Mouse (Mus musculus): Measurements from ENCODE around the gene Zbtb20. TPM values are rescaled to one million over a fixed set of nuclear protein-coding genes. Genes with fewer than 3 reads are reported as not detected.

The Zbtb20 gene
- polyA plus RNA-seq, 1 experiment from 2014 or later: 32.5 TPM

DNA sequence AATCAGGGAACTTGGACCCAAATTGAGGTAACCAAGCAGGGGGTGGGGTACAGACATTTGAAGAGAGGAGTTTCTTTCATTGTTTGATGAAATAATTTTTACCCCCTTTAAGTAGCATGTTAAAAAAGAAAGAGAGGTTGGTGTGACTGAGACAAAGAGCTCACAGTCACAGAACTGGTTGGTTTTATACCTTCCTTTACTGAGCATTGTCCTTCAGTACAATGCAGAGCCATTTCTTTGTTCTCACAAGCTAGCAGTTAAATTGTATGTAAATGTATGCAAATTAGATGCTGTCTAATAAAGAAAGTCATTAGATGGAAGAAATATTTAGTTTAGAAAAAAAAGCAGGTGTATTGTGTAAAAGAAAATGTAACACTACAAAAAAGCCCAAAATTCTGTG, 220.4 kb downstream of the Zbtb20 start:
- DNase-seq (ENCODE audit: low spot score): no peak

DNA sequence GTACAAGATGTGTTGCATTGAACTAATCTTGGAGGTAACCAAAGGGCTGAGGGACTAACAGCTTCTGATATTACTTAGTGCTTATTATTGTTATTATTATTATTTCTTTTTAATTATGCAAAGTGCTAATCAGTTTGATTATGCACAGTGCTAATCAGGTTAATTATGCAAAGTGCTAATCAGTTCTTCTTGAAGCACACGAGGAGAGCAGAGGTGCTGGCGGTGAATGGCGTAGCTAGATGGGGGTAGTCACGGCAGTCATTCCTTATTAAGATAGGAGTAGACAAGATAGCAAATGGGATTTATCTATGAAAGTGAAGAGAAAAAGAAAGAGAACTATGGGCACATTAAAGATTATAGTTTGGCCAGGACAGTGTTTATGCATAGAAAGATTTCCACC, 222.5 kb downstream of the Zbtb20 start:
- Histone ChIP-seq H3K27me3 (ENCODE audit: insufficient read depth, poor library complexity, severe bottlenecking) (no peaks in the 10 kb centered on the region), H3K4me1 (no peaks in the 10 kb centered on the region)
- WGBS: 78% methylated on average over 4 of the region's 4 CpGs

More for the DNA sequence above, 220.4 kb downstream of the Zbtb20 start:
- no peaks in the 10 kb centered on the region for H3K9me3 ChIP-seq
- no peaks in the 10 kb centered on the region for H3K4me1 ChIP-seq
- no peaks in the 10 kb centered on the region for H3K27me3 ChIP-seq (ENCODE audit: insufficient read depth, poor library complexity, severe bottlenecking)
- H3K36me3 ChIP-seq: no peaks in the 10 kb centered on the region
- no peak overlapping the region for H3K4me3 ChIP-seq
- no peak overlapping the region for H3K27ac ChIP-seq

DNA sequence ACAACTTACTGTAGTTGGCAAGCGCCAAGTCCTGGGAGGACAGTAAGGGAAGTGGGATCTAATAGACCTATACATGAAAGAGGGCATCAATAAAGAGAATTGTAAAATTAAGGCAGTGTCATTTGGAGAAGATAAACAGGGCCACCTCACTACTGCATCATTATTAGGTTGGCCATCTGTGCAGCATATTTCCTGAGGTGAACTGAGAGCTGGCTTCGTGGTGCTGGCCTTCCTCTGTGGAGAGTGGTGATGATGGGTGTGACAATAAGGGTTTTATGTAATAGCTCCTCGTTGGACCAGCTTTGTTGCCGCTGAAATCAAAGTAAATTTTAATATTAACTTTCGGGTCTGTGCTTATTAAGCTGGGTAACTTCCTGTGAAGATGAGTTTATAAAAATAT, 223.0 kb downstream of the Zbtb20 start:
- DNase-seq (ENCODE audit: low spot score): no peak
- no peaks in the 10 kb centered on the region for H3K27me3 ChIP-seq (ENCODE audit: insufficient read depth, poor library complexity, severe bottlenecking)
- H3K27ac ChIP-seq: no peak overlapping the region
- 79% methylated on average over 5 of the region's 5 CpGs for WGBS
- H3K4me1 ChIP-seq: no peaks in the 10 kb centered on the region
- no peak overlapping the region for H3K4me3 ChIP-seq
- no peaks in the 10 kb centered on the region for H3K36me3 ChIP-seq
- no peaks in the 10 kb centered on the region for H3K9me3 ChIP-seq

More for the DNA sequence above, 222.5 kb downstream of the Zbtb20 start:
- Histone ChIP-seq H3K27ac (no peak overlapping the region), H3K36me3 (no peaks in the 10 kb centered on the region), H3K4me3 (no peak overlapping the region), H3K9me3 (no peaks in the 10 kb centered on the region)
- no peak for DNase-seq (ENCODE audit: low spot score)

DNA sequence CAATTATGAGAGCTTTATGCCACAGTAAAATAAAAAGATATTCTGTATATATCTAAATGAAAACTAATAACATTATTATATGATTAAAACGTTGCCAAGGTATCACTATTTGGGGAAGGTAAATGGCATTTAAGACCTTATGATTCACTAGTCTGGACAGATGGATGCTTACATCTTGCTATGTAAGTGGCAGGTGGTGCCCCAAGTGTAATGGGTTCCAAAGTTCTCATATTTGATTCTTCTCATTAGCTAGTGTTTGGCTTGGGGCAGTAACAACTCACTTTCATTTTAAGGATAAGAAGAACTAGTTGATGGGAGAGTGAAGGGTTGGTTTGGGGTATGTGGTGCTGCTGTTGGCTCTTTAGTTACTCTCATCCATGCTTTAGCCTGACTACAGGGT, 235.6 kb downstream of the Zbtb20 start:
- Histone ChIP-seq H3K4me3 (no peak overlapping the region), H3K36me3 (no peaks in the 10 kb centered on the region), H3K27ac (no peak overlapping the region), H3K27me3 (ENCODE audit: insufficient read depth, poor library complexity, severe bottlenecking) (no peaks in the 10 kb centered on the region), H3K4me1 (peaks cover 5% of the 10 kb centered on the region; the same call in 1 of the 2 replicates), H3K9me3 (no peaks in the 10 kb centered on the region)
- no peak for DNase-seq (ENCODE audit: low spot score)
- WGBS: 65% methylated on average over 1 of the region's 1 CpGs

DNA sequence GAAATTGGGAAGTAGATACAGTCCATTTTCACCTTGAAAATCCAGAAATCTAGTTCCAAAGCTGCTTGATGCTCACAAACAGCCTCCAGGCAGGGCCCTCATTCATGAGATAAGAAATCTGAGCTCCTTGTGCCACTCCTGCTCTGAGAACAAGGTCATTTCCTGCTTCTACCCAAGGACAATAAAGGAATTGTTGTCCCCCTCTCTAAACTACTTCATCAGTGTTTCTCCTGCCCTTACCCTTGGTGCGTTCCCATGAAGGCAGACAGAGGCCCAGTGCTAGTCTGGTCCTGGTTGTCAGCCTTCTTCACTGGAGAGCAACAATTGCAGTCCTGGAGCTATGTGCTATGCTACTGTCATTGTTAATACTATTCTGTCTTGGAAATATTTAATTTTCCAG, 238.3 kb downstream of the Zbtb20 start:
- no peak for DNase-seq (ENCODE audit: low spot score)
- H3K36me3 ChIP-seq: no peaks in the 10 kb centered on the region
- H3K4me3 ChIP-seq: no peak overlapping the region
- H3K4me1 ChIP-seq: peaks cover 5% of the 10 kb centered on the region; the same call in 1 of the 2 replicates
- H3K9me3 ChIP-seq: no peaks in the 10 kb centered on the region
- WGBS: 44% methylated on average over 1 of the region's 1 CpGs
- H3K27me3 ChIP-seq (ENCODE audit: insufficient read depth, poor library complexity, severe bottlenecking): no peaks in the 10 kb centered on the region
- no peak overlapping the region for H3K27ac ChIP-seq

DNA sequence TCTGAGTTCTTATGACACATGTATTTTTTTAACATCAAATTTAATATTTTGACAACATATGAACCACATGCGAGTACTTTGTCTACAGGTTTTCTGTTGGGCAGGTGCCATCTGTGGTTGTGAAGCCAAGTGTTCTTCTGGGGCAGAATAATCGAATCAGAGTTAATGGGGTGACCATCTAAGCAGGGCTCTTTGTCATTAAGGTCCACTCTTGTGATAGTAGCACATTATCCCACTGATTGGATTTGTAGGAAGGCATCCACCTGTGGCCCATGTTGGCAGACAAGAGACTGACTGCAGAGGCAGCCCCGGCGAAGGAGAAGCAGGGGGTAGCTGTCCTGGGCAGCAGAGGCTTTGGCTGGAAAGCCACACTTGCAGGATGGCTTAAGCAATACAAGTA, 254.3 kb downstream of the Zbtb20 start:
- Histone ChIP-seq H3K4me3 (no peak overlapping the region), H3K27ac (no peak overlapping the region), H3K9me3 (no peaks in the 10 kb centered on the region), H3K36me3 (no peaks in the 10 kb centered on the region), H3K27me3 (ENCODE audit: insufficient read depth, poor library complexity, severe bottlenecking) (no peaks in the 10 kb centered on the region), H3K4me1 (no peaks in the 10 kb centered on the region)
- no peak for DNase-seq (ENCODE audit: low spot score)
- 81% methylated on average over 4 of the region's 4 CpGs for WGBS

DNA sequence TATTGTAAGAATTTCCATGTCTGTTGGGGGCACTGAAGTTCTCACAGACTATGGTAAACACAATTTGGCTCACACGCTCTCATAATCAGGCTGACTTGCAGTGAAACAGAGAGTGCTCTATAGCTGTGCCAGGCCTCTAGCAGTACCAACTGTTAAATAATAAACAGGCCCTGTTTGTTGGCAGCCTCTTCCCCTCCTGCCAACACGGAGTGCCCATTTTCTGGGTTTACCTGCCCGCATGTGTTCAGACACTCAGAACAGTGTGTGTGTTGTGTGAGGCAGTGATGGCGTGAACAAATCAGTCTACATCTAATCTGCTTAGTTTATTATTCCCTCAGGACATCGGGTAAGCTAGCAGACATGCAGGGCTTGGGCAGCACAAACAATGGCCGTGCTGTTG, 254.9 kb downstream of the Zbtb20 start:
- DNase-seq (ENCODE audit: low spot score): no peak
- WGBS: 62% methylated on average over 6 of the region's 6 CpGs
- H3K27ac ChIP-seq: no peak overlapping the region

DNA sequence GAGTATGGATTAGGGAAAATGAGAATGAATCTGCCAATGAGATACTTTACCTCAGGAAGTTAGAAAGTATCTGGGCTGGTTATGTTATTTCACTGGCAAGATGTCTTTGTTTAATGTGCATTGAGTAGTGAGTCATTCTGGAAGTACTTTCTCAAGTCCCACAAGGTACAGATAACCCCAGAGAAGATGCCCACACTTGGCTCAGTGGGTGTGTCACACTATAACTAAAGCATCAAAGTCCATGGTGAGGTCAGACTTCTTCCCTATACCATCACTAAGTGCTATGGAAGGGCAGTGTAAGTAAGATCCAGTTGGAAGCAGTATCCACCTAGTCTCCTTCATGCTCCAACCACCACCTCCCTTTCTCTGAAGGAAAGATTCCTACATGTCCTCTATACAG, 255.4 kb downstream of the Zbtb20 start:
- DNase-seq (ENCODE audit: low spot score): no peak
- Histone ChIP-seq H3K4me3 (no peak overlapping the region), H3K4me1 (no peaks in the 10 kb centered on the region), H3K27me3 (ENCODE audit: insufficient read depth, poor library complexity, severe bottlenecking) (no peaks in the 10 kb centered on the region), H3K9me3 (no peaks in the 10 kb centered on the region), H3K27ac (no peak overlapping the region), H3K36me3 (no peaks in the 10 kb centered on the region)

More for the DNA sequence above, 254.9 kb downstream of the Zbtb20 start:
- H3K4me1 ChIP-seq: no peaks in the 10 kb centered on the region
- no peak overlapping the region for H3K4me3 ChIP-seq
- H3K36me3 ChIP-seq: no peaks in the 10 kb centered on the region
- H3K9me3 ChIP-seq: no peaks in the 10 kb centered on the region
- no peaks in the 10 kb centered on the region for H3K27me3 ChIP-seq (ENCODE audit: insufficient read depth, poor library complexity, severe bottlenecking)

DNA sequence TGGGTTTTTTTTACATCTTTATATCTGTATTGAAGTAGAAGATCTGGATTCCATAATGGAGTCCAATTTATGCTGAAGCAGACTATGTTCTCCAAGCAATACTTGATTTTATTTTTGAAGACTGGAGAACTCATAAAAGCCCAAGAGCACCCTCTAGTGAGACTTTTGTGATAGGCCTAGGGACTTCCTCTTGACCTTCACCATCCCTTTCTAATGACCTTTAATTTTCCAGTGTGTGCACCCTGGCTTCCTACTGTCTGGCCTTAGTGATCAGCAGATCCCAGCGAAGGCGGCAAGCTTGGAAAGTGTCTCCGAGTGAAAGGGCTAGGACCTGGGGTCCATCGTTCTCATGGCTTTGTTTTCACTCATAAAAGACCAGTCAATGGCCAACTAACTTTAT, 292.8 kb downstream of the Zbtb20 start:
- 62% methylated on average over 4 of the region's 4 CpGs for WGBS
- no peak for DNase-seq (ENCODE audit: low spot score)
- H3K4me3 ChIP-seq: no peak overlapping the region
- no peaks in the 10 kb centered on the region for H3K36me3 ChIP-seq
- H3K9me3 ChIP-seq: no peaks in the 10 kb centered on the region
- H3K27ac ChIP-seq: no peak overlapping the region
- no peaks in the 10 kb centered on the region for H3K27me3 ChIP-seq (ENCODE audit: insufficient read depth, poor library complexity, severe bottlenecking)
- no peaks in the 10 kb centered on the region for H3K4me1 ChIP-seq

DNA sequence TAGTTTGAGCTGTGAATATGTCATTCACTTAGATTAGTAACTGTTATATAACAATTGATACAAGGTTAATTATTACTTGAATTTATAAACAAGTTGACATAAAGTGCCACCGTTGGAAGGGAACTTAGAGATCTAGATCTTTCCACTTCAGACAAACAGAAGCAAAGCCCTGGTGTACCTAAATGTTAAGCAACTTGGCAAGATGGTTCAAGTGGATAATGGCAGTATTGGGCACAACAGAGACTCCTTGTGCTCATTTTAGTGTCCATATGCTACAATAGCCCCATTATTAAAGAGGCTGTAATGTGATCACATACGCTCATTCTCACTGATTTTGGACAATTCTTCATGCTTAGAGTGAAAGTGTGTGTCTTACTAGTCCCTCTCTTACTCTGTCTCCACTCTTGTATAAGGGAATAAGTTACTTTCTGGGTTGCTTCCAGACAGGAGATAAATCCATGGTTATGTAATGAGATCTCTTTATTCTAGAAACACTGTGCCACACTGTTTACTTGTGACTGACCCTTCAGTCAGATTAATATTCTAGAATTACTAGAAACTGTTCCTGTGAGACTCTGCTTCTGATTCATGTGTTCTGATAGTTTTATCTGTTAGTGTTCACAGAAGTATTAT, 293.7 kb downstream of the Zbtb20 start:
- no peak overlapping the region for H3K4me3 ChIP-seq
- no peaks in the 10 kb centered on the region for H3K36me3 ChIP-seq

DNA sequence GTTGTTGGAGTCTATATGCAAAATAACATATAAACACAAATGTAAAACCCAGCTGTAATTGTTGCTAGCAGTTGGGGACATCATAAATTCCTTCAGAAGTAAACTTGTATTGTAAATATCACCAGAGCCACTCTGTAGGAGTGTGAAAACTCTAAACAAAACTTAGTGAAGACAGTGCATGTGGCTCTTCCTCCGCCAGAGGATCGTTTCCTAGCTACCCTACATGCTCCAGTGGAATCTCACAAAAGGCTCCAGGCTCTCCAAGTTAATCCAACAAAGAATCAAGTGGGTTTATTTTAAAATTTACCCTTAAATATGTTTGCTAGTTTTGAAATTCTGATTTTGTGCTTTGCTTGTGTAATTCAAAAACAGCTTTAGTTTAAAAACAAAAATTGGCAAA, 296.5 kb downstream of the Zbtb20 start:
- Histone ChIP-seq H3K36me3 (no peaks in the 10 kb centered on the region), H3K9me3 (no peaks in the 10 kb centered on the region), H3K4me3 (no peak overlapping the region), H3K4me1 (no peaks in the 10 kb centered on the region), H3K27me3 (ENCODE audit: insufficient read depth, poor library complexity, severe bottlenecking) (no peaks in the 10 kb centered on the region), H3K27ac (no peak overlapping the region)
- DNase-seq (ENCODE audit: low spot score): no peak
- 67% methylated on average over 2 of the region's 2 CpGs for WGBS

More for the DNA sequence above, 293.7 kb downstream of the Zbtb20 start:
- Histone ChIP-seq H3K4me1 (no peaks in the 10 kb centered on the region), H3K27me3 (ENCODE audit: insufficient read depth, poor library complexity, severe bottlenecking) (no peaks in the 10 kb centered on the region), H3K9me3 (no peaks in the 10 kb centered on the region), H3K27ac (no peak overlapping the region)
- WGBS: 87% methylated on average over 2 of the region's 2 CpGs
- DNase-seq (ENCODE audit: low spot score): no peak

DNA sequence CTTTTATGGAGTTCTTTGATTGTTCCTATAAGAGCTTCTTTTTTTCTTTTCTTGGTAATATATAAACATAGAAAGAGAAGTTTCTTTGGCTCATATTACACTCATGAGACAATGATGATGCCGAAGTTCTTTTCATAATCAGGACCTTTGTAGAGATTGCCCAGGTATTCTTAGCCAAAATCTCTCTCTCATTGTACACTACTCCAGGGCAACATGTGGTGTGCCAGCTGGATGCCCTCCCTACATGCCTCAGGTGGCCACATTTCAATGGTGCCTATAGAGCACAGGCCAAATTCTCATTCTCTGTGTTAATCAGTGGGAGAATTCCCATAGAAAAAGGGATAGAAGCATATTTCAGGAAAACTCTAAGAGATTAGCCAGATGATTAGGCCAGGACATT, 297.2 kb downstream of the Zbtb20 start:
- Histone ChIP-seq H3K9me3 (no peaks in the 10 kb centered on the region), H3K27me3 (ENCODE audit: insufficient read depth, poor library complexity, severe bottlenecking) (no peaks in the 10 kb centered on the region), H3K4me1 (no peaks in the 10 kb centered on the region), H3K27ac (no peak overlapping the region), H3K36me3 (no peaks in the 10 kb centered on the region), H3K4me3 (no peak overlapping the region)
- DNase-seq (ENCODE audit: low spot score): no peak
- WGBS: 94% methylated on average over 1 of the region's 1 CpGs

DNA sequence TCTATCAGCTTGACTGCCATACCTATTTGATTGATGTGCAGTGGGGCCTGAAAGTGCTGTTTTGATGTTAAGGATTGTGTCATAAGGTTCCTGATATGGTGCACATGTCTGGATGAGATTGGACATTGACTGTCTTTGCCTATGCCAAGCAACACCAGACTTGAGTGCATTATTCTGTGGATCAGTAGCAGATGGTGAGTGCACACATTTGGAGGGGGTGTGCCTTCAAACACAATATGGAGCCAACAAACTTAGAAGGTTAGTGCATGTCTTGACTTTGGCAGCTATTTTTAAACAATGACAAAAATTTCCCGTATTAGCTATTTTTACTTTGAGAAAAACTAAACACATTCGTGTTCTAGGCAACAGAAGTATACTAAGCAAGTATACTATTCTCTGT, 299.1 kb downstream of the Zbtb20 start:
- Histone ChIP-seq H3K4me3 (no peak overlapping the region), H3K4me1 (no peaks in the 10 kb centered on the region), H3K27ac (no peak overlapping the region), H3K36me3 (no peaks in the 10 kb centered on the region), H3K27me3 (ENCODE audit: insufficient read depth, poor library complexity, severe bottlenecking) (no peaks in the 10 kb centered on the region), H3K9me3 (no peaks in the 10 kb centered on the region)
- WGBS: 79% methylated on average over 2 of the region's 2 CpGs
- DNase-seq (ENCODE audit: low spot score): no peak

DNA sequence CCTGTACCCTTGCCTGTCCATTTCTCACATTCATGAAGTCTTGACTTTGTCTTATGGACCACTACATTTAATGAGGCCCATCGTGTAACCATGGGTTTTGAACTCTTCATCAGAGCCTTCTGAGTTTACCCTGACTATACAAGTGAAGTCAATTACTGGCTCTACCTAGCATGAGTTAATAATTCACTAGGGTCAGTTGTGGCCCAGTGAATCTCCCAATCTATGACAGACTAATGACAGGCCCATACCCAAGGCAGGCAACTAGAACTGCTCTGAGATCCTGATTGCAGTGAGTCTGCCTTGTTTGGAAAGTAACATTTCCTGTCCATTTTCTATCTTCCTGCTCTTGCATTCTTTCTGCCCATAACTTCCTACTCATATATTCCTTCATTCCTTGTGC, 305.4 kb downstream of the Zbtb20 start:
- Histone ChIP-seq H3K9me3 (no peaks in the 10 kb centered on the region), H3K27me3 (ENCODE audit: insufficient read depth, poor library complexity, severe bottlenecking) (no peaks in the 10 kb centered on the region), H3K4me1 (no peaks in the 10 kb centered on the region), H3K27ac (no peak overlapping the region), H3K36me3 (no peaks in the 10 kb centered on the region), H3K4me3 (no peak overlapping the region)
- WGBS: 91% methylated on average over 1 of the region's 1 CpGs
- no peak for DNase-seq (ENCODE audit: low spot score)
